Mouse (Mus musculus): ENCODE data around the gene Gpr155. TPM values are rescaled to one million over a fixed set of nuclear protein-coding genes. Genes with fewer than 3 reads are reported as not detected.

The Gpr155 gene
- total RNA-seq, 4 experiments from 2014 or later: 54.1 to 70.5 (median 58.2) TPM

DNA sequence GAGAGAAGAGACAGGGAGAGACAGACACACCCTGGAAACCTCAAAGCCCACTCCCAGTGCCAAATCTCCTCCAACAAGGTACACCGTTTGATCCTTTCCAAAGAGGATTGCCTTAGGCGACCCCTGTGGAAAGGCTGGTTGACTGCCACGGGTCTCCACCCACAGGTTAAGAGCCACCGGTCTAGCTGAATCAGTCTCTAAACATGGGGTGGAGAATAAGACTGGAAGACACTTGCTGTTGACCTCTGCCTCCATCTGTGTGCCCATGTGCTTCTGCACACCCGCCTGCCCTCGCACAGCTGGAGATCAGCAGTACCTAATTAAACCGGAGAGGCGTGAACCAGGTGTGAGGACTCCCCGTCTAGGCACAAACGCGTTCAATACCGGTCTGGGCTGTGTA is 63.4 kb downstream of the Gpr155 start:
- DNase-seq (ENCODE audit: low spot score in 2 of 2): no peak

GRCm38 (mm10) chr2:73319218-73319617 is 67.2 kb downstream of the Gpr155 start:
- no peak for DNase-seq (ENCODE audit: low spot score in 2 of 2)

GRCm38 (mm10) chr2:73317426-73317825 is 68.9 kb downstream of the Gpr155 start:
- no peak for DNase-seq (ENCODE audit: low spot score in 2 of 2)

- no peak for DNase-seq (ENCODE audit: low spot score in 2 of 2)
Measured at GRCm38 (mm10) chr2:73314311-73314710, 72.1 kb downstream of the Gpr155 start.

- peak in 1 of 2 experiments; percentile 32 for DNase-seq (ENCODE audit: low spot score in 2 of 2)
Measured at GRCm38 (mm10) chr2:73313117-73313501, 73.3 kb downstream of the Gpr155 start.

- peak; percentile 92 to 93 for DNase-seq (ENCODE audit: low spot score in 2 of 2)
Measured at GRCm38 (mm10) chr2:73312152-73313116, 73.9 kb downstream of the Gpr155 start, which contains the start of the genes Scrn3 and Cir1. Gene Scrn3 (plus strand): TSS chr2:73312601. Gene Cir1 (minus strand): TSS chr2:73312701.

DNA sequence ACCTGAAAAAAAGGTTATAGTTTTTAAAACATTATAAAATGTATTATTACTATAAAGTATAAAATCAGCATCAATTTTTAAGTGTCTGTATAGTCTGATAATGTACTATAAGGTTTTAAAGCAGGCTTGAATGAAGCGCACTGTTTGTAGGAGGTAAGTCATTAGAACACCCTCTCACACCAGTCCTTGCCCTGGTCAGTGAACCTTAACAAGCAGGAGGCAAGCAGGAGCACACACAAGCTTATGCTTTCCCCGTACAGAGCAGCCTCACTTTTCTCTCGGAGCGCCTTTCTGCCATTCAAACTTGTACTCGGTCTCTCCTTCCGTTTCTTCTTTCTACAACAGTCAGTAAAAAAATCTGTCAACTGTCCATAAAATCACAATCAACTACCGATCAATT is 80.4 kb downstream of the Gpr155 start:
- no peak for DNase-seq (ENCODE audit: low spot score in 2 of 2)

DNA sequence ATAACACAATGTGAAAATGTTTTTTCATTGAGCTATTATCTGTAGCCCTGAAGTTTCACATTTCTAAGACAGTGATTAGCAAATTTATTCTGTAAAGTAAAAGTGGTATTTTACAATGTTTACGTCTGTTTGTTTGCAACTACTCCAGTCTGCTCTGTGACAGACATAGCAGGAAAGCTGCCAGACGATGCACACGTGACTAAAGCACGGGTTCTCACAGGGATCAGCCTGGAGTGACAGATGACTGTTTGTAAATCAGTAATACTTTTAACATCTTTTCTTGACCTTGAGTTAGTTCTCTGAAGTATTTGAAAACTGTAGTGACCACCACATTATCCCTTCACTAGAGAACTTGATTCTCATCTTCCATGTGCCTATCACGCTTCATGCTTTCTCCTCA is 81.9 kb downstream of the Gpr155 start:
- DNase-seq (ENCODE audit: low spot score in 2 of 2): no peak

DNA sequence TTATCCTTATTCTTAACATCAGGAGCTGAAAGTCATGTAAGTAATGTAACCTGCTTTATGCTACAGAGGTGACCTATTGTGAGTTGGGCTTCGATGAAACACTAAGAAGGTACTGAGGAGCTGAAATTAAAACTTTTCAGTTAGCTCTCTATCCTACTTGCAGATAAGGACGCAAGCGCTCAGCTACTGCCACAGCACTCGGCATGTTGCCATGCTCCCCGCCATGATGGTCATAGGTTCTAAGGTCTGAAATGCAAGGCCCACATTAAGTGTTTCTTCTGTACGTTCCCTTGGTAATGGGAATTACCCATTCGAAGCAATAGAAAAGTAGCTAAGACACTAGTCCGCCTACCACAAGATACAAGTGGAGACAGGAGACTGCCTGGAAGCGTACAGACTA is 83.7 kb downstream of the Gpr155 start:
- DNase-seq (ENCODE audit: low spot score in 2 of 2): no peak

- no peak for DNase-seq (ENCODE audit: low spot score in 2 of 2)
Measured at GRCm38 (mm10) chr2:73301979-73302378, 84.4 kb downstream of the Gpr155 start.

DNA sequence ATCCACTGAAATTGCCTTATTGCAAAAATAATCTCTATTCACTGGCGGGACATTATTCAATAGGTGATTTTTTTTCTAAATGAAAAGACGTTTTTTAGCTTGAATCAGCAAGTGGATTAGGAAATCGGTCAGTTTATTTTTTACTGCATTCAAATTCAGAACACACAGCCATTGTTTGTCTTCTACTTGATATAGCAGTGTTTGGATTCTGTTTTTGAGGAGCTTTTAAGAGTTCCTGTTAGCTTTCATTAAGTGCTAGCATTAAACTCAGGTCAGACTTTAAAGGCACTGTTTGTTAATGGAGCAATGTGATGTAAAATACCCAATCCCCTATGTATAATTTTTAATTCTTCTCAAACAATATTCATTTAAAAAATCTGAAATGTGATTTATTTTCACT is 87.5 kb downstream of the Gpr155 start:
- no peak for DNase-seq (ENCODE audit: low spot score in 2 of 2)

DNA sequence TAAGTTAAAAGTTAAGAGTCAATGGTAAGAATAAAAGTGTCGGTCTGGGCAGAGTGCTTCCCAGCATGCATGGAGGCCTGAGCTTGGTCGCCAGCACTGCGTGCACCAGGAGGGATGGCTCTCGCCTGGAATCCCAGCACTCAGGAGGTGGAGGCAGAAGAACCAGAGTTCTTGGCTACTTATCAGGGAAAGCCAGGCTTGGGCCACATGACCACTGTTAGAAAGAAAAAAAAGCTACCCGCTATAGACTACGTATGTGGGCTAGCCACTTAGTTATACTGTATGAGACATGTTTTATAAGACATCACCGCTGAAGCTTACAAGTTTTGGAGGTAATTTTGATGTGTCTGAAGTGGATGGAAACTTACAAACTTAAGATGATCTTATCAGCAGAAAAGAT is 88.2 kb downstream of the Gpr155 start:
- no peak for DNase-seq (ENCODE audit: low spot score in 2 of 2)

GRCm38 (mm10) chr2:73295023-73295422 is 91.3 kb downstream of the Gpr155 start:
- DNase-seq (ENCODE audit: low spot score in 2 of 2): no peak

Other genes starting within 250 kb of the Gpr155 start
- gene Ola1, start 167.6 kb downstream of the Gpr155 start, total RNA-seq (2022): 100 to 1,000 TPM; 109 to 114 (median 110) TPM
- gene Sp9, start 114.6 kb downstream of the Gpr155 start, total RNA-seq (2022): 1 to 10 TPM; 3.1 to 3.4 (median 3.1) TPM
- gene Scrn3, start 74.0 kb downstream of the Gpr155 start, total RNA-seq (2022): 10 to 100 TPM; 23.6 to 30.7 (median 26.9) TPM
- 10 to 100 TPM; 26.6 to 32.4 (median 30.2) TPM for gene Cir1, start 73.9 kb downstream of the Gpr155 start, total RNA-seq (2022)
- 10 to 100 TPM in 2 of 4 experiments, 1 to 10 TPM in 2; 8.4 to 18.7 (median 13.2) TPM for gene Wipf1, start 143.2 kb upstream of the Gpr155 start, total RNA-seq (2022)
- gene Chrna1, start 193.8 kb upstream of the Gpr155 start, total RNA-seq (2022): under 1 TPM; 0.24 to 0.60 (median 0.43) TPM